8 mouse cellular contexts compared by ENCODE assay signal in the genomic region with DNA sequence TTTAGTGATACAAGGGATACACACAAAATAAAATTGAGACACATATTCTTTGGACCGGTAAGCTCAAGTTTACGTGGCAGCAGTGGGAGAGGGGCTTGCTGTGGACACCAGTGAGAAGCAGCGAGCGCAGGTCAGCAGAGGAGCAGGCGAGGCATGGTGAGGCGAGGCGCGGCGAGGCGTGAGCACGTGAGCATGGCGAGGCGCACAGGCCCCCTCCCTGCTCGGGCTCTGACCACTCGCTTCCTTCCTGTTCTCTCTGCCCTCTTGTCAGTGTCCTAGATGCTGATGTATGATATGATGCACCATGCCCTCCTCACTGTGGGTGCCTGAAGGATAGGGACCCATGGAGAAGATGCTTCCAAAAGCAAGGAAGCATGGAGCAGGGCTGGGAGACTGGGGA. TPM values are rescaled to one million over a fixed set of nuclear protein-coding genes. Genes with fewer than 3 reads are reported as not detected.
DNase-seq lines count a peak whose midpoint lies in the region; ATAC-seq and TF ChIP-seq lines count a peak whose summit lies in the region.
"Had no signal": no experiment of that assay in that cellular context is flagged by ENCODE, and none has a peak within 500 bp of the region (broad histone marks: within the 10 kb centered on the region; RNA-seq: fewer than 3 reads in every experiment).

No protein-coding gene starts in this region.

- TF ChIP-seq CTCF in bone marrow macrophage, adult 2 months (IDR thresholded peaks at IDR 0.05; ENCODE audit: low read depth, low read length), result no peak

- H3K27me3 ChIP-seq in liver, embryonic 12.5 days (replicated peaks), result no peaks in the 10 kb centered on the region
- H3K27me3 ChIP-seq in hindbrain, embryonic 13.5 days, result no peaks in the 10 kb centered on the region

- no peak for ATAC-seq in liver, embryonic 12.5 days
- ATAC-seq in hindbrain, embryonic 13.5 days (ENCODE audit: low FRiP score), result no peak

- H3K36me3 ChIP-seq in liver, embryonic 12.5 days, result no peaks in the 10 kb centered on the region
- peaks cover 15% of the 10 kb centered on the region; the same call in 1 of the 2 replicates for H3K36me3 ChIP-seq in hindbrain, embryonic 13.5 days

- peaks cover 16% of the 10 kb centered on the region for H3K4me1 ChIP-seq in liver, embryonic 12.5 days
- H3K4me1 ChIP-seq in bone marrow macrophage, adult 2 months (ENCODE audit: control insufficient read depth, insufficient read depth, low read length), result peaks cover 76% of the 10 kb centered on the region
- H3K4me1 ChIP-seq in hindbrain, embryonic 13.5 days (replicated peaks), result peaks cover 3% of the 10 kb centered on the region

- intact Hi-C loops in heart, postnatal 36 days (cut with DNase I), result no loop called here

- TF ChIP-seq POLR2A in bone marrow macrophage, adult 2 months (IDR thresholded peaks at IDR 0.05; ENCODE audit: borderline replicate concordance, low read depth, low read length), result no peak

- peak; percentile 17 for DNase-seq in liver
- peak; percentile 10 to 17 for DNase-seq in heart, postnatal 36 days
- DNase-seq in natural killer cell, adult 2 months (ENCODE audit: low spot score in 2 of 2), result peak; percentile 31 to 46
- no peak for DNase-seq in MN1 (ENCODE audit: low spot score)

- no peak overlapping the region for H3K9ac ChIP-seq in liver, embryonic 12.5 days
- no peak overlapping the region for H3K9ac ChIP-seq in hindbrain, embryonic 13.5 days

- H3K4me2 ChIP-seq in liver, embryonic 12.5 days, result no peak overlapping the region
- no peak overlapping the region for H3K4me2 ChIP-seq in hindbrain, embryonic 13.5 days
- H3K4me2 ChIP-seq: midbrain, embryonic 11.5 days had no signal

- no peaks in the 10 kb centered on the region for H3K9me3 ChIP-seq in liver, embryonic 12.5 days (replicated peaks)
- no peaks in the 10 kb centered on the region for H3K9me3 ChIP-seq in hindbrain, embryonic 13.5 days

- no peak overlapping the region for H3K27ac ChIP-seq in liver, embryonic 12.5 days
- H3K27ac ChIP-seq in bone marrow macrophage, adult 2 months (ENCODE audit: insufficient read depth, low read depth, low read length), result peak overlapping the region; percentile 97
- H3K27ac ChIP-seq in hindbrain, embryonic 13.5 days, result no peak overlapping the region

- H3K4me3 ChIP-seq in liver, embryonic 12.5 days, result no peak overlapping the region
- H3K4me3 ChIP-seq in bone marrow macrophage, adult 2 months (ENCODE audit: insufficient read depth, low read length), result peak overlapping the region; percentile 46
- H3K4me3 ChIP-seq in hindbrain, embryonic 13.5 days, result no peak overlapping the region

- 47% methylated on average over 15 of the region's 15 CpGs for WGBS in liver, embryonic 12.5 days (ENCODE audit: insufficient replicate concordance)
- 96% methylated on average over 15 of the region's 15 CpGs for WGBS in hindbrain, embryonic 13.5 days

RNA-seq across cellular contexts. Expression of a gene that starts 43.6 kb away (rescaled TPM):
- polyA plus RNA-seq in liver, embryonic 12.5 days (2016; fragmentation: Nextera tagmentation; extraction: Ambion mirVana), result 29.2 and 30.5 TPM in 2 replicates
- polyA plus RNA-seq in bone marrow macrophage, adult 2 months (2012; ENCODE audit: insufficient read depth, insufficient read length, missing spikeins), result 8.3 and 10.7 TPM in 2 replicates
- total RNA-seq in heart, postnatal 36 days (2021), result 10 to 100 TPM in 1 of 2 experiments, 1 to 10 TPM in 1; 4.6 to 10.1 TPM
- 33.1 and 33.5 TPM in 2 replicates for polyA plus RNA-seq in hindbrain, embryonic 13.5 days (2015; fragmentation: Nextera tagmentation; extraction: Ambion mirVana)
